Mouse (Mus musculus) c-Kit-negative CD71-positive TER-119-positive erythroid progenitor cells, embryonic 14.5 days (primary cell): Measurements from ENCODE around the gene Cmklr1.
"Not testable (repeated sequence)": the region's sequence is repeated elsewhere in the genome, so short reads cannot be mapped to it uniquely, and the experiment has no call there.

Source experiments
- DNase-seq: peaks from one replicate; pipeline ENCODE4 v3.0.0-alpha.2; 2013; ENCODE audit warnings: low read depth, low spot score

The Cmklr1 gene

DNA sequence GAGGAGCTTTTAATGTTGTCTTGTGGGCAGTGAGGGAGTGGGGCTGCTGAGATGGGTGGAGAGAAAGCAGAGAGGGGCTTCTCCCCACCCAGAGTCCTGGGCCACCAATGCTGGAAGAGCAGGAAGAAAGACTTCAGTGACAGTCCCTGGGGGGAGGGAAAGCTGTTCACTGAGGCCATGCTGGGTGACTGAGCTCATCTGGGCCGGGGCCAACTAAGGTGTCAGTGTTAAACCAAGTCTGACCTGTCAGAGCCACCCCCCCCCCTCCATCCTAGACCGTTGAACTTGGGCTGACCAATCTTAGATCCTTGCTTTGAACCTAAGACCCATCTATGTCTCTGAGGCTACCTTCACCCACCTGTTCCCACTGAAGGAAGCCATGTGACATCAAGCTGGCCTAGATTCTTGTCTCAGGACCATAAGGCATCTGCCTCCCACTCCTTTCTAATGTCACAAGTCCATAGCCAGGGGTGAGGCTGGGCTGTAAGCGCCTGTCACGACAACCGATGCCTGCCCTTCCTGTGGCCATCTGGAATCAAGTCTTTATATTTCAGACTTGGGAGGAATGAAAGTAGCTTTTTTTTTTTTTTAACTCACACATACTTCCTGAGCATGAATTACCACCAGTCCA is 60.1 kb downstream of the Cmklr1 start:
- DNase-seq: no peak

GRCm38 (mm10) chr5:113586458-113586849 is 63.8 kb downstream of the Cmklr1 start:
- not testable (repeated sequence) for DNase-seq

- not testable (repeated sequence) for DNase-seq
Measured at GRCm38 (mm10) chr5:113585619-113586457, 64.4 kb downstream of the Cmklr1 start.

DNA sequence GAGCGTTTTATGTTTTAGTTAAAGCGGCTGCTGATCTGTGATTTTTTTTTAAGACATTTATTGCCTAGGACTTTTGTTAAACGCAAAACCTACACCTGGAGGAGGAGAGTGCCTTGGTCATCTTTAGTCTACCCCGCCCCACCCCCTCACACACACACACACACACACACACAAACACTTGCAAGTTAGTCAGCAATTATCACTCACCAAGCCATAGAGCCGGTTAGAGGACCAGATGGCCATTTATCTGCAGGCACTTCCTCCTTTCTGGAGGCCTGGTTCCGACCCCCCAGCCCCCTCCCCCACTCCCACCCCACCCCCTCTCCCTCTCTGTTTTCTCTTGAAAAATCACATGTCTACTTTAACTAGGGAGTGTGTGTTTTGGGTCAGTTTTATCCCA is 65.8 kb downstream of the Cmklr1 start:
- DNase-seq: no peak

- DNase-seq: no peak
Measured at GRCm38 (mm10) chr5:113583424-113584162, 66.6 kb downstream of the Cmklr1 start.

DNA sequence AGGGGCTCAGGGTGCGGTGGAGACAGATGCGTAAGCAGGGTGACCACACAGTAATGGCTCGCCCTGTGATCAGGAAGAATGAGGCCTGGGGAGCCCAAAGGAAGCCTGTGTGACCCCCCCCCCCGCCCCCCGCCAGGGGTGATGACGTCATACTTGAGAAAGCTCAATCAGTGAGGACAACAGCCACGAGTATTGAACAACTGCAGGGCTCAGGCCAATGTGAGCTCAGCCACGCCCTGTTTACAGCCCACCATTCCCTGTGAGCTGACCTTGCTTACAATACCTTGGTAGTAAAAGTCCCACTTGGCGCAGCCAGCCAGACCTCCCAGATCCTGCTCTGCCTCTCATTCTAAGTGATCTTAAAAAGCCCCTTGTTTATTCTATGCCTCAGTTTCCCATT is 69.4 kb downstream of the Cmklr1 start:
- no peak for DNase-seq

GRCm38 (mm10) chr5:113580248-113580647 is 70.0 kb downstream of the Cmklr1 start:
- DNase-seq: no peak

DNA sequence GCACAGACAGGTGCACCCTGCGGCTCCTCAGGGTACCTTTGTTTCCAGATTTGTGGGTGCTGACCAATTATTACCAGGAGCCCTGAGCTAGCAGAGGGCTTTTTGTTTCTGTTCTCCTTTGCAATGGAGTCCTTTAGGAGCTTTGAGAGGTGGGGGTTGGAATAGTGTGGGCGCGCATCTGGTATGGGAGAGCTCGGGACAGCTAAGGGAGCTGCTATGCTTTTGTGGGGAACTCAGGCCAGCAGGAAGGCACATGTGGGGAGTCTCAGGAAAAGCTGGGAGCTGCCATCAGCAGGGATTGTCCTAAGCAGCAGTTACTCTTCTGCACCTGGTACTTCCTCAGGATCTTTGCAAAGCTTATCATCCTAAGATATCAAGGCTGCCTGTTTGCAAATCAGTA is 71.1 kb downstream of the Cmklr1 start:
- no peak for DNase-seq

DNA sequence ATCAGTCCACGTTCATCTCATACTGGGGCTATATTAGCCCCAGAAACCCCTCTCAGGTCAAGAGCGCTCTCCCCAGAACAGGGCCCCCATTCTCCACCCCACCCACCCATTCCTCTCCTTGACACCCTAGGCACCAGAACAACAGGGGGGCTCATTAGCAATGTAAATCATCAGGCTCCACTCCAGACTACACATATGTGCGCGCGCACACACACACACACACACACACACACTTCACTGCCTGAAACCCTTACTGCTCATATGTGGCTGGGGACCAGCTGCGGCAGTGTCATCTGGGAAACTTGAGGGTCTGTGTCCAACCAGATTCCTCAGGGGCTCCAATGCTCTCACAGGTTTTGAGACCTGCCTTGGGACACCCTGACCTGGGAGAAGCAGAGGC is 71.8 kb downstream of the Cmklr1 start:
- no peak for DNase-seq

DNA sequence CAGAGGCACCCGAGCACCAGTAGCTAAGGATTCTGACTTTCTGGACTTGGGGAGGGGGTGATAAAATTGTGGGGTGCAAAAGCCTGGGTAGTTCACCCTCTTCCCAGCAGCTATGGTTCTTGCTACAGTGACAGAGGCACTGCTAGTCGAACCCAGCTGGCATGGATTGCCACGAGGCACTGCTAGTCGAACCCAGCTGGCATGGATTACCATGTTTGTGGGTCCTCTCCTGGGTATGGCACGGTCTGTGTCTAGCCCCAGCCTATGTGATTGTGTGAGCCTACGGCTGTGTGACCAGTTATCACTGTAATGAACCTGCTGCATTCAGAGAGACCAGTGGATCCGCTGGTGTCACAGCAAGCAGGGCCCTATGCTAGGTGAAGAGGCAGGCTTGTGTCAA is 72.7 kb downstream of the Cmklr1 start:
- DNase-seq: no peak

- no peak for DNase-seq
Measured at GRCm38 (mm10) chr5:113570056-113570717, 80.0 kb downstream of the Cmklr1 start.

GRCm38 (mm10) chr5:113565858-113566257 is 84.4 kb downstream of the Cmklr1 start:
- no peak for DNase-seq

- no peak for DNase-seq
Measured at GRCm38 (mm10) chr5:113565101-113565854, 84.9 kb downstream of the Cmklr1 start.

DNA sequence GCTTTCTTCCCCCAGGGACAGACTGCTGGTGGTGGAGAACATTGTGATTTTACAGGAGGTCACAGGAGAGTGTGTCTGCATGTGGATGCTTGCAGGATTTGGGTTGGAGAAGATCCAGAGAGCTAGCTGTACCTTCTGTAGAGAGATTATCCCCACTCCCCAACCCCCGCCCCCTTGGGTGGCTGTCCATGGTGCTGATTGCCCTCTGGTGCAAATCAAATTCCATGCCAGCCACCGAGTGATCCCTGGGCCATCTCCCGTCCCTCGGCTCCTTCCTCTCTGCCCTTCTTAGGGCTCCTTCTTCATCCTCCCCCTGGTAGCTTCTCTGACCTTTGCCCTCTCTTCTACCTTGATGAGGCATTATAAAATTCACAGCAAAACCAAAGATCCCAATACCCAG is 85.8 kb downstream of the Cmklr1 start:
- no peak for DNase-seq
